ENCODE assay signal across 9 mouse cellular contexts in genomic region chr4:120188651-120189161, GRCm38 (mm10). TPM values are rescaled to one million over a fixed set of nuclear protein-coding genes. Genes with fewer than 3 reads are reported as not detected.
DNase-seq lines count a peak whose midpoint lies in the region; ATAC-seq lines count a peak whose summit lies in the region.
"Had no signal": no experiment of that assay in that cellular context is flagged by ENCODE, and none has a peak within 500 bp of the region (broad histone marks: within the 10 kb centered on the region; RNA-seq: fewer than 3 reads in every experiment).

No protein-coding gene starts in this region.

- no peak overlapping the region for H3K4me2 ChIP-seq in hindbrain, embryonic 14.5 days (replicated peaks)
- no peak overlapping the region for H3K4me2 ChIP-seq in limb, embryonic 15.5 days
- H3K4me2 ChIP-seq: stomach, embryonic 15.5 days had no signal

- WGBS in hindbrain, embryonic 14.5 days: 54% methylated on average over 10 of the region's 10 CpGs
- 50% methylated on average over 10 of the region's 10 CpGs for WGBS in limb, embryonic 15.5 days

- H3K4me1 ChIP-seq in hindbrain, embryonic 14.5 days (replicated peaks; ENCODE audit: control insufficient read depth, insufficient read depth, low read length): peaks cover 11% of the 10 kb centered on the region; the same call in 1 of the 2 replicates
- peaks cover 11% of the 10 kb centered on the region; the same call in 1 of the 2 replicates for H3K4me1 ChIP-seq in limb, embryonic 15.5 days
- H3K4me1 ChIP-seq: stomach, embryonic 15.5 days had no signal

- peak; percentile 91 for ATAC-seq in hindbrain, embryonic 14.5 days (ENCODE audit: low FRiP score)
- 0 out of 2 replicates have a peak, but pooled peaks have one; percentile 20 for ATAC-seq in limb, embryonic 15.5 days (ENCODE audit: insufficient number of reproducible peaks, low FRiP score, low TSS enrichment, low read depth)

- 0 out of 2 replicates have a peak, but pooled peaks cover 5% of the 10 kb centered on the region for H3K27me3 ChIP-seq in hindbrain, embryonic 14.5 days (ENCODE audit: control insufficient read depth, insufficient read depth, low read length)
- no peaks in the 10 kb centered on the region for H3K27me3 ChIP-seq in limb, embryonic 15.5 days
- H3K27me3 ChIP-seq: stomach, embryonic 15.5 days had no signal

- H3K9ac ChIP-seq in hindbrain, embryonic 14.5 days: no peak overlapping the region; the same call in 1 of the 2 replicates
- H3K9ac ChIP-seq in limb, embryonic 15.5 days: no peak overlapping the region
- H3K9ac ChIP-seq: stomach, embryonic 15.5 days had no signal

- H3K27ac ChIP-seq in hindbrain, embryonic 14.5 days: no peak overlapping the region
- H3K27ac ChIP-seq in limb, embryonic 15.5 days: no peak overlapping the region
- H3K27ac ChIP-seq: stomach, embryonic 15.5 days had no signal

- intact Hi-C loops in heart, postnatal 25 days (cut with DNase I): no loop called here

- no peaks in the 10 kb centered on the region for H3K9me3 ChIP-seq in hindbrain, embryonic 14.5 days (ENCODE audit: control insufficient read depth, low read length)
- no peaks in the 10 kb centered on the region for H3K9me3 ChIP-seq in limb, embryonic 15.5 days
- H3K9me3 ChIP-seq: stomach, embryonic 15.5 days had no signal

- H3K36me3 ChIP-seq in hindbrain, embryonic 14.5 days (replicated peaks; ENCODE audit: control insufficient read depth, insufficient read depth): no peaks in the 10 kb centered on the region
- no peaks in the 10 kb centered on the region for H3K36me3 ChIP-seq in limb, embryonic 15.5 days
- H3K36me3 ChIP-seq: stomach, embryonic 15.5 days had no signal

- H3K4me3 ChIP-seq in hindbrain, embryonic 14.5 days (replicated peaks; ENCODE audit: low read length): no peak overlapping the region
- no peak overlapping the region for H3K4me3 ChIP-seq in limb, embryonic 15.5 days
- H3K4me3 ChIP-seq: stomach, embryonic 15.5 days had no signal

- peak; percentile 51 for DNase-seq in urinary bladder, postnatal 14 days (ENCODE audit: low spot score)
- no peak for DNase-seq in urinary bladder, postnatal 4 days (ENCODE audit: low spot score in 2 of 2)
- peak; percentile 60 to 85 for DNase-seq in cerebellum, postnatal 4 days (ENCODE audit: low spot score in 2 of 2)
- DNase-seq in hindbrain, embryonic 14.5 days (ENCODE audit: low spot score): peak; percentile 66
- peak; percentile 65 for DNase-seq in right cerebral cortex, postnatal 25 days
- DNase-seq in embryo, embryonic 11 days: no peak
- no peak for DNase-seq in heart, postnatal 25 days (ENCODE audit: low spot score)

RNA-seq across cellular contexts. Expression of gene Edn2, which starts 27.7 kb away (rescaled TPM):
- polyA plus RNA-seq in hindbrain, embryonic 14.5 days (2014; fragmentation: Nextera tagmentation; extraction: Ambion mirVana): not detected in 2 replicates
- polyA plus RNA-seq in limb, embryonic 15.5 days (2015; fragmentation: Nextera tagmentation; extraction: Ambion mirVana): 3.8 and 4.6 TPM in 2 replicates
- not detected for total RNA-seq in heart, postnatal 25 days (2021)

Comparison
In these comparisons a context has a peak if more than half of its experiments do, and no peak if none do; other contexts are left out.
1. DNase-seq: peak in urinary bladder, postnatal 14 days (single experiment), cerebellum, postnatal 4 days (2 of 2), hindbrain, embryonic 14.5 days (single experiment) and right cerebral cortex, postnatal 25 days (single experiment); none in urinary bladder, postnatal 4 days (0 of 2), embryo, embryonic 11 days (single experiment) and heart, postnatal 25 days (single experiment).